Mouse (Mus musculus) midbrain, embryonic 10.5 days (tissue): ENCODE results near the gene Rpl36. TPM values are rescaled to one million over a fixed set of nuclear protein-coding genes. Genes with fewer than 3 reads are reported as not detected.

Source experiments
- DNase-seq: peaks from one replicate; pipeline ENCODE4 v3.0.0-alpha.2; 2017; ENCODE audit warnings: low spot score
- H3K27ac ChIP-seq: fragments of 300-500 bp; sonication (generic); replicated peaks from 2 replicates; pipeline ENCODE4 v1.5.1; 2016; ENCODE audit warnings: mild to moderate bottlenecking
- H3K27me3 ChIP-seq: fragments of 300-500 bp; sonication (generic); 2 replicates; pipeline ENCODE4 v1.6.1; 2016; ENCODE audit warnings: low read depth, mild to moderate bottlenecking; ENCODE audit not compliant: poor library complexity, severe bottlenecking
- H3K36me3 ChIP-seq: fragments of 300-500 bp; sonication (generic); 2 replicates; pipeline ENCODE4 v1.6.1; 2016; ENCODE audit warnings: mild to moderate bottlenecking, moderate library complexity
- H3K4me1 ChIP-seq: fragments of 300-500 bp; sonication (generic); 2 replicates; pipeline ENCODE4 v1.6.1; 2016
- H3K4me3 ChIP-seq: fragments of 300-500 bp; sonication (generic); 2 replicates; pipeline ENCODE4 v1.5.1; 2016; ENCODE audit warnings: mild to moderate bottlenecking, moderate library complexity
- H3K9me3 ChIP-seq: fragments of 300-500 bp; sonication (generic); replicated peaks from 2 replicates; pipeline ENCODE4 v1.6.1; 2016; ENCODE audit warnings: mild to moderate bottlenecking
- WGBS: fragments of 180-500 bp; shearing (Covaris S2); methylation state at CpG from one replicate; pipeline ENCODE4 v1.1.7; 2016; 5-methylcytosine and 5-hydroxymethylcytosine counted together
- polyA plus RNA-seq: library from polyadenylated mRNA; unstranded; fragments of >200 nt; fragmentation: Nextera tagmentation; extraction: Ambion mirVana; gene quantifications from 2 replicates; pipeline ENCODE4 v1.2.1, GENCODE M21; 2016

Rpl36 gene
- polyA plus RNA-seq = 1,286 and 1,494 TPM in 2 replicates

GRCm38 (mm10) chr17:56613236-56613844, at the start of gene Rpl36:
TSS of gene Rpl36 (plus strand) at chr17:56613416.
- H3K27me3 ChIP-seq = no peaks in the 10 kb centered on the region
- under 1% methylated on average over 52 of the region's 52 CpGs for WGBS
- peak within 1 kb of the TSS; percentile 84 for H3K4me3 ChIP-seq
- H3K9me3 ChIP-seq = no peaks in the 10 kb centered on the region
- H3K36me3 ChIP-seq = peaks cover 44% of the 10 kb centered on the region
- DNase-seq = peak; percentile 95
- H3K27ac ChIP-seq = peak within 1 kb of the TSS; percentile 95
- H3K4me1 ChIP-seq = peaks cover 58% of the 10 kb centered on the region

GRCm38 (mm10) chr17:56566293-56566692, 46.9 kb upstream of the Rpl36 start:
- H3K27ac ChIP-seq = no peak overlapping the region
- no peaks in the 10 kb centered on the region for H3K4me1 ChIP-seq
- peaks cover 100% of the 10 kb centered on the region for H3K36me3 ChIP-seq
- H3K9me3 ChIP-seq = no peaks in the 10 kb centered on the region
- H3K27me3 ChIP-seq = no peaks in the 10 kb centered on the region
- WGBS = 94% methylated on average over 29 of the region's 29 CpGs
- no peak for DNase-seq
- no peak overlapping the region for H3K4me3 ChIP-seq

- Histone ChIP-seq H3K4me3 (no peak overlapping the region), H3K27ac (no peak overlapping the region), H3K27me3 (no peaks in the 10 kb centered on the region), H3K36me3 (peaks cover 100% of the 10 kb centered on the region), H3K4me1 (no peaks in the 10 kb centered on the region), H3K9me3 (no peaks in the 10 kb centered on the region)
- WGBS = 94% methylated on average over 5 of the region's 5 CpGs
- DNase-seq = no peak
Observed at GRCm38 (mm10) chr17:56566918-56567317, 46.3 kb upstream of the Rpl36 start.

GRCm38 (mm10) chr17:56567370-56567769, 45.8 kb upstream of the Rpl36 start:
- Histone ChIP-seq H3K4me1 (no peaks in the 10 kb centered on the region), H3K27me3 (no peaks in the 10 kb centered on the region), H3K27ac (no peak overlapping the region), H3K36me3 (peaks cover 100% of the 10 kb centered on the region), H3K4me3 (no peak overlapping the region), H3K9me3 (no peaks in the 10 kb centered on the region)
- 97% methylated on average over 4 of the region's 4 CpGs for WGBS
- no peak for DNase-seq

- 91% methylated on average over 4 of the region's 4 CpGs for WGBS
- peaks cover 99% of the 10 kb centered on the region for H3K36me3 ChIP-seq
- H3K4me3 ChIP-seq = no peak overlapping the region
- no peaks in the 10 kb centered on the region for H3K9me3 ChIP-seq
- H3K27ac ChIP-seq = no peak overlapping the region
- H3K27me3 ChIP-seq = no peaks in the 10 kb centered on the region
- H3K4me1 ChIP-seq = no peaks in the 10 kb centered on the region
- no peak for DNase-seq
Observed at GRCm38 (mm10) chr17:56570287-56570686, 42.9 kb upstream of the Rpl36 start.

GRCm38 (mm10) chr17:56572154-56572553, 41.1 kb upstream of the Rpl36 start:
- Histone ChIP-seq H3K4me1 (no peaks in the 10 kb centered on the region), H3K27me3 (no peaks in the 10 kb centered on the region), H3K4me3 (no peak overlapping the region), H3K9me3 (no peaks in the 10 kb centered on the region), H3K27ac (no peak overlapping the region), H3K36me3 (peaks cover 96% of the 10 kb centered on the region)
- WGBS = 97% methylated on average over 1 of the region's 1 CpGs
- DNase-seq = no peak

- Histone ChIP-seq H3K27ac (no peak overlapping the region), H3K36me3 (peaks cover 96% of the 10 kb centered on the region), H3K9me3 (no peaks in the 10 kb centered on the region), H3K4me1 (no peaks in the 10 kb centered on the region), H3K4me3 (no peak overlapping the region), H3K27me3 (no peaks in the 10 kb centered on the region)
- DNase-seq = no peak
- WGBS = 98% methylated on average over 3 of the region's 3 CpGs
Observed at GRCm38 (mm10) chr17:56572939-56573338, 40.3 kb upstream of the Rpl36 start.

- Histone ChIP-seq H3K27ac (peak overlapping the region; percentile 96), H3K4me1 (peaks cover 49% of the 10 kb centered on the region), H3K9me3 (no peaks in the 10 kb centered on the region), H3K27me3 (no peaks in the 10 kb centered on the region), H3K36me3 (peaks cover 70% of the 10 kb centered on the region), H3K4me3 (peak overlapping the region; percentile 94)
- 74% methylated on average over 1 of the region's 1 CpGs for WGBS
- DNase-seq = no peak
Observed at GRCm38 (mm10) chr17:56583071-56583470, 30.1 kb upstream of the Rpl36 start.

GRCm38 (mm10) chr17:56583611-56584256, 29.5 kb upstream of the Rpl36 start:
- H3K4me1 ChIP-seq = peaks cover 55% of the 10 kb centered on the region
- peak overlapping the region; percentile 94 for H3K4me3 ChIP-seq
- no peak for DNase-seq
- H3K9me3 ChIP-seq = no peaks in the 10 kb centered on the region
- WGBS = 5% methylated on average over 33 of the region's 33 CpGs
- peak overlapping the region; percentile 96 for H3K27ac ChIP-seq
- H3K36me3 ChIP-seq = peaks cover 70% of the 10 kb centered on the region
- H3K27me3 ChIP-seq = no peaks in the 10 kb centered on the region

- Histone ChIP-seq H3K9me3 (no peaks in the 10 kb centered on the region), H3K36me3 (peaks cover 70% of the 10 kb centered on the region), H3K4me1 (peaks cover 55% of the 10 kb centered on the region), H3K27me3 (no peaks in the 10 kb centered on the region), H3K4me3 (peak within 1 kb of the TSS; percentile 94), H3K27ac (peak within 1 kb of the TSS; percentile 96)
- DNase-seq = peak; percentile 100
- WGBS = under 1% methylated on average over 100 of the region's 101 CpGs
Observed at GRCm38 (mm10) chr17:56584257-56585130, 28.7 kb upstream of the Rpl36 start, which contains the start of the genes Safb2 and Safb. TSS of gene Safb2 (minus strand) at chr17:56584585. TSS of gene Safb (plus strand) at chr17:56584825.

GRCm38 (mm10) chr17:56585171-56585821, 27.9 kb upstream of the Rpl36 start:
- H3K27ac ChIP-seq = peak overlapping the region; percentile 96
- DNase-seq = peak; percentile 61
- H3K36me3 ChIP-seq = peaks cover 70% of the 10 kb centered on the region
- H3K4me3 ChIP-seq = peak overlapping the region; percentile 94
- under 1% methylated on average over 61 of the region's 61 CpGs for WGBS
- H3K4me1 ChIP-seq = peaks cover 55% of the 10 kb centered on the region
- H3K9me3 ChIP-seq = no peaks in the 10 kb centered on the region
- no peaks in the 10 kb centered on the region for H3K27me3 ChIP-seq

GRCm38 (mm10) chr17:56587773-56588172, 25.4 kb upstream of the Rpl36 start:
- peaks cover 40% of the 10 kb centered on the region for H3K4me1 ChIP-seq
- H3K27me3 ChIP-seq = no peaks in the 10 kb centered on the region
- 90% methylated on average over 1 of the region's 1 CpGs for WGBS
- H3K9me3 ChIP-seq = no peaks in the 10 kb centered on the region
- no peak overlapping the region for H3K27ac ChIP-seq
- peak overlapping the region; percentile 22 for H3K4me3 ChIP-seq
- no peak for DNase-seq
- peaks cover 70% of the 10 kb centered on the region for H3K36me3 ChIP-seq
